Mouse (Mus musculus): Measurements from ENCODE around the gene Tshb. TPM values are rescaled to one million over a fixed set of nuclear protein-coding genes. Genes with fewer than 3 reads are reported as not detected.

Gene Tshb
- 0.93 TPM for polyA plus RNA-seq (2014; fragmentation: Illumina TruSeq; extraction: RNeasy Lipid Tissue Mini Kit (QIAGEN cat#74804); ENCODE audit: insufficient read depth, low read depth, low replicate concordance)

GRCm38 (mm10) chr3:102782618-102783017 lies at the start of gene Tshb:
Tshb (minus strand) TSS chr3:102782718.

GRCm38 (mm10) chr3:102734313-102735030 lies 48.0 kb downstream of the Tshb start, which contains the start of gene Tspan2:
Tspan2 (plus strand) TSS chr3:102734529.

Other genes with a start within 250 kb of the Tshb start
- 56.2 TPM for gene Tspan2, start 48.2 kb downstream of the Tshb start, polyA plus RNA-seq (2014; fragmentation: Illumina TruSeq; extraction: RNeasy Lipid Tissue Mini Kit (QIAGEN cat#74804); ENCODE audit: insufficient read depth, low read depth, low replicate concordance)
- gene Sycp1, start 153.4 kb upstream of the Tshb start, polyA plus RNA-seq (2014; fragmentation: Illumina TruSeq; extraction: RNeasy Lipid Tissue Mini Kit (QIAGEN cat#74804); ENCODE audit: insufficient read depth, low read depth, low replicate concordance), result 0.48 TPM
- gene Nr1h5, start 181.4 kb upstream of the Tshb start, polyA plus RNA-seq (2014; fragmentation: Illumina TruSeq; extraction: RNeasy Lipid Tissue Mini Kit (QIAGEN cat#74804); ENCODE audit: insufficient read depth, low read depth, low replicate concordance), result 0.15 TPM
- 32.5 TPM for gene Sike1, start 213.0 kb upstream of the Tshb start, polyA plus RNA-seq (2014; fragmentation: Illumina TruSeq; extraction: RNeasy Lipid Tissue Mini Kit (QIAGEN cat#74804); ENCODE audit: insufficient read depth, low read depth, low replicate concordance)
- 122 TPM for gene Csde1, start 237.7 kb upstream of the Tshb start, polyA plus RNA-seq (2014; fragmentation: Illumina TruSeq; extraction: RNeasy Lipid Tissue Mini Kit (QIAGEN cat#74804); ENCODE audit: insufficient read depth, low read depth, low replicate concordance)